Mouse (Mus musculus): ENCODE data around the gene Erc2. TPM values are rescaled to one million over a fixed set of nuclear protein-coding genes. Genes with fewer than 3 reads are reported as not detected.
A peak's percentile ranks its signal among the peaks of the same experiment; 100 is the strongest.

Gene Erc2
- polyA plus RNA-seq, 1 experiment from 2014 or later: 9.2 TPM

DNA sequence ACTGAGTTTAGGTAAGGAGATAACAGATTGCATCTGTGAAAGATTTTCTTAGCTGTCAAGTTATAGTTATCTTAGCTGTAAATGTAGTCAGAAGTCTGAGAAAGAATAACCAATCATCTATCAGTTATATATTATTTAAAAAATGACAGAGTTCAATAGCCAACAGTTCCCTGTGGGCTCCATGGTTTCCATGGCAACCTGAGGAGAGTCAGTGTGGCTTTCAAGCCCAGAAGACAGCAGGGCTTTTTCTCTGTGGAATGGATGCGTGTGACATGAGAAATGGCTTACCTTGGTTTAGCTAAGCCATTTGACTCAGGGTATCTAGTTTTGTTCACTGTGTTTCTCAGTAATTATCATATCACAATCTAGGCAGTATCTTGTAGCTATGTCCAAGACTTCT is 117.2 kb downstream of the Erc2 start:
- no peak overlapping the region for H3K4me2 ChIP-seq (replicated peaks)
- no peaks in the 10 kb centered on the region for H3K36me3 ChIP-seq
- ATAC-seq (ENCODE audit: low FRiP score, low read depth): no peak
- H3K4me1 ChIP-seq: no peaks in the 10 kb centered on the region
- H3K9ac ChIP-seq: no peak overlapping the region
- 77% methylated on average over 1 of the region's 1 CpGs for WGBS
- no peaks in the 10 kb centered on the region for H3K27me3 ChIP-seq
- no peaks in the 10 kb centered on the region for H3K9me3 ChIP-seq
- H3K27ac ChIP-seq: no peak overlapping the region
- H3K4me3 ChIP-seq: no peak overlapping the region

DNA sequence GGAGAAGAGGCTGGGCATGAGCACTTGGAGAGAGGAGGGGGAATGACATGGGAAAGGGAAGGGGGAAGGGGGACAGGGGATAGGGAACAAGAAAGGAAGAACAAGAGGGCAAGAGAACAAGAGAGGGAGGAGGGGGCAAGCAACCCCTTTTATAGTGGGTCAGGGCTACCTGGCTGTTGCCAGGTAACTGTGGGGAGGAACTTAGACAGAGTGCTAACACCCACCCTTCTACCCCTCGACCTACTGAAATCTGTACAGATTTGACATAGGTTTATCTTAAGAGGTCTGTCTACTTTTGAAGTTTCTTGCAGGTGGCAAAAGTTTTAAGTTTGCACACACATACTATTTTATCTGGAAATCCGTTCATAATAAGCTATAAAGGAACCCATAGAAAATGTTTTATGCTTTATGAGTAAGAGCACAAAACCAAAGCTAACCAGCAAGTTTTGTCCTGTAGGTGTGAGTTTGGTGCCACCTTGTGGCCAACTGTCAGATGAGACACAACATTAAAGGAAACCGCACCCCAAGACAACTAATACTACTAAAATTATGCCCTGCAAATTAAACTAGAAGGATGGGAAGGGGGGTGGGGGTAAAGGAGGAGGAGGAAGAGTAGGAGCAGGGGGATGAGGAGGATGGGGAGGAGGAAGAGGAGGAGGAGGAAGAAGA is 119.2 kb downstream of the Erc2 start:
- no peaks in the 10 kb centered on the region for H3K27me3 ChIP-seq
- H3K4me3 ChIP-seq: no peak overlapping the region

GRCm38 (mm10) chr14:27754340-27754739 is 132.1 kb downstream of the Erc2 start:
- H3K4me3 ChIP-seq: no peak overlapping the region
- no peaks in the 10 kb centered on the region for H3K9me3 ChIP-seq
- H3K27me3 ChIP-seq: no peaks in the 10 kb centered on the region
- no peak overlapping the region for H3K27ac ChIP-seq
- H3K9ac ChIP-seq: no peak overlapping the region
- ATAC-seq (ENCODE audit: low FRiP score, low read depth): no peak
- H3K4me2 ChIP-seq (replicated peaks): no peak overlapping the region
- peaks cover 5% of the 10 kb centered on the region; the same call in 1 of the 2 replicates for H3K4me1 ChIP-seq
- no peaks in the 10 kb centered on the region for H3K36me3 ChIP-seq
- 83% methylated on average over 1 of the region's 1 CpGs for WGBS

More for the DNA sequence above, 119.2 kb downstream of the Erc2 start:
- Histone ChIP-seq H3K36me3 (no peaks in the 10 kb centered on the region), H3K4me2 (replicated peaks) (no peak overlapping the region), H3K4me1 (no peaks in the 10 kb centered on the region), H3K9ac (no peak overlapping the region), H3K9me3 (no peaks in the 10 kb centered on the region), H3K27ac (no peak overlapping the region)
- 21% methylated on average over 3 of the region's 3 CpGs for WGBS
- ATAC-seq (ENCODE audit: low FRiP score, low read depth): no peak

DNA sequence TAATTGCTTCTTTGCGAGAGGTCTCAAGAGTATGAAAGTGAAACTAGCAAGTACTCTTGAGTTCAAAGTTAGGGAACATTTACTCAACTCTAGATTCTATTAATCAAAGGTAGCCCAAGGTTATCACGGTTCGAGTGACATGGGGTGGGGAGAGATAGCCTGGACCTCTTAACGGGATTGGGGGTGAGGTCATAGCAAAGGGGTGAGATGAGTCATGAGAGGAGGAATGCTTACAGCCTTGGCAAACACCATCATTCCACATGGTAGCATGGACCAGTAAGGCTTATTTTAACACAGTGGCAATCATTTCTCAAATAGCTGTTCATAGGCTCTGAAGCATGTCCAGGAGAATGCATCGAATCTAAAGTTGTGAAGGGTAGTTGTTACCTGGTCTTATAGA is 134.7 kb downstream of the Erc2 start:
- H3K9me3 ChIP-seq: no peaks in the 10 kb centered on the region
- ATAC-seq (ENCODE audit: low FRiP score, low read depth): no peak
- no peak overlapping the region for H3K27ac ChIP-seq
- 90% methylated on average over 5 of the region's 5 CpGs for WGBS
- no peak overlapping the region for H3K4me2 ChIP-seq (replicated peaks)
- no peaks in the 10 kb centered on the region for H3K36me3 ChIP-seq
- no peak overlapping the region for H3K9ac ChIP-seq
- no peaks in the 10 kb centered on the region for H3K27me3 ChIP-seq
- peaks cover 12% of the 10 kb centered on the region for H3K4me1 ChIP-seq
- no peak overlapping the region for H3K4me3 ChIP-seq

DNA sequence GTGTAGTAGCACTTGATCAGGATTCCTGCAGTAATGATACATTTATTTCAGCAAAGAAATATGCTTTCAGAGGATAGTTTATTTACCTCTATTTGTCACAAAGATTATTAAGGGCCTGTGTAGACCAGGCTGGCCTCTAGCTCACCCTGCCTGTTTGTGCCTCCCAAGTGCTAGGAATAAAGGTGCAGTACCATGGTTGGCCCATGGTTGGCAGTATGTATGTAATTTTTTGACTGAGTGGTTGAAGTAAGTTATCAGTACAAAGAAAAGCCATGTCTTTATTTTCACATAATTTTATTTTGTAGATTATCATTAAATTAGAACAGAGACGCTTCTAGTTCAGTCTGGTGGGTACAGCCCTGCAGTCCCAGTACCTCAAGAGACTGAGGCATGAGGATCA is 136.0 kb downstream of the Erc2 start:
- H3K9me3 ChIP-seq: no peaks in the 10 kb centered on the region
- 56% methylated on average over 1 of the region's 1 CpGs for WGBS
- peaks cover 12% of the 10 kb centered on the region for H3K4me1 ChIP-seq
- H3K9ac ChIP-seq: no peak overlapping the region
- H3K27me3 ChIP-seq: no peaks in the 10 kb centered on the region
- no peak overlapping the region for H3K4me2 ChIP-seq (replicated peaks)
- no peak for ATAC-seq (ENCODE audit: low FRiP score, low read depth)
- no peak overlapping the region for H3K4me3 ChIP-seq
- no peak overlapping the region for H3K27ac ChIP-seq
- no peaks in the 10 kb centered on the region for H3K36me3 ChIP-seq

DNA sequence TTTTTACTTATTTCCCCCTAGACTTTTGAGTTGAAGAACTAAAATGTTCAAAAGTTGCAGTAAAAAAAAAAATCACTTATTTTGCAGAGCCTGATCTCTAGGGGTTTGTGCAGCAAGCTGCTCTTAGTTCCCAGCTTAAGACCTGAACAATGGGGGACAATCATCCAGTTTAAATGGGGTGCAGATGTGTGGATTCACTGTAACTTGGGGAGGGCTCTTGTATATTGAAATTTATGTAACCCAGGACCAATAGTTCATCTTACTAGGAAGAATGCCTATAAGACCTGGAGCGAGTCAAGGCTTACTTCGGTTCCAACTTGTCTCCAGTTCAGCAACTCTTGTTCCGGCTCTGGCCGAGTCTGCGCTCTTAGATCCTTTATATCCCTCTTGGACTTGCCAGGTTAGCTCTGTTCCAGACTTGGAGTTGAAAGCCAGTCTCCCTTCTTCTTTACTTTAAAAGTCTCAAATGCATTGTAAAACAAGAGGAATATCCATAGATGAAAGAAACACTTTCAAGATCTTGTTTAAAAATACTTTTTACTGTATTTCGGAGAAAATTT is 136.9 kb downstream of the Erc2 start:
- WGBS: 63% methylated on average over 6 of the region's 6 CpGs
- Histone ChIP-seq H3K4me2 (replicated peaks) (no peak overlapping the region), H3K9me3 (no peaks in the 10 kb centered on the region), H3K27me3 (no peaks in the 10 kb centered on the region), H3K9ac (no peak overlapping the region), H3K27ac (no peak overlapping the region), H3K4me3 (no peak overlapping the region), H3K4me1 (peaks cover 12% of the 10 kb centered on the region), H3K36me3 (no peaks in the 10 kb centered on the region)
- peak; percentile 81 for ATAC-seq (ENCODE audit: low FRiP score, low read depth)

GRCm38 (mm10) chr14:27759982-27760381 is 137.8 kb downstream of the Erc2 start:
- ATAC-seq (ENCODE audit: low FRiP score, low read depth): no peak
- WGBS: 52% methylated on average over 9 of the region's 9 CpGs
- Histone ChIP-seq H3K9me3 (no peaks in the 10 kb centered on the region), H3K27me3 (no peaks in the 10 kb centered on the region), H3K4me1 (peaks cover 12% of the 10 kb centered on the region), H3K4me3 (no peak overlapping the region), H3K4me2 (replicated peaks) (no peak overlapping the region), H3K9ac (no peak overlapping the region), H3K27ac (no peak overlapping the region), H3K36me3 (no peaks in the 10 kb centered on the region)

DNA sequence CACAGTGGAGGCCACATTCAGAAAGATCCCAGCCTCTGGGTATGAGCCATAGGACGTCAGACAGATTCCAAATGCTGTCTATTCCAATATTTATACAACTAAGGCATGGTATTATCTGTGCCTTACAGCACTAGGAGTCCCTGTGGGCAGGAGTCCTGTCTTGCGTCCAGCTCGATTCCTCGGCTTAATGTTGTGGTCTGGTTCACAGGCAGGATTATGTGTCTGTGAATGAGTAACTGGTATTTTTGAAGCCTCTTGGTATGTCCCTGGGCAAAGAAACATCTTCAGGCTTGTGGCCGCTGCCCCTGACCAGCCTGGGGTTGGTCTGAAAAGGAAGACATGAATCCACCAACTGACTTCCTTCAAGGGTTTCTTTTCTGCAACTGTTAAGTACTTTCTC is 153.1 kb downstream of the Erc2 start:
- peaks cover 19% of the 10 kb centered on the region for H3K4me1 ChIP-seq
- no peak overlapping the region for H3K4me2 ChIP-seq (replicated peaks)
- H3K27ac ChIP-seq: no peak overlapping the region
- H3K9ac ChIP-seq: no peak overlapping the region
- H3K36me3 ChIP-seq: no peaks in the 10 kb centered on the region
- 80% methylated on average over 5 of the region's 5 CpGs for WGBS
- ATAC-seq (ENCODE audit: low FRiP score, low read depth): no peak
- no peak overlapping the region for H3K4me3 ChIP-seq
- H3K27me3 ChIP-seq: no peaks in the 10 kb centered on the region
- H3K9me3 ChIP-seq: no peaks in the 10 kb centered on the region

DNA sequence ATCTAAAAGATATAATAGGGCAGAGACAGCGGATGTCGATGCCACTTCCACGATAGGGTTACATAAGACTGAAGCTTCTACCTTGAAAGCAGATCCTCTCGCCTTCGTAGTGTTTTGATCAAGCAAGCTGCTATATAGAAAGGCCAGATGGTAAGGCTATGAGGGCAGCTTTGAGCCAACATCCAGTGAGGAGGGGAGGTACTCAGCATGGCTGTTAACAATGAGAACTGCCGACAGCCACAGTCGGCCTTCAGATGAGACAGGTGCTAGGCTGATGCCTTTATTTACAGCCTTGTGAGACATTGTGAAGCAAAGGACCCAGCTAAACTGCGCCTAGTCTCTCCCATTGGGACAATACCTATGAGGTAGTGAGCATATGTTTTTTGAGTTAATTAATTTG is 156.3 kb downstream of the Erc2 start:
- H3K27ac ChIP-seq: no peak overlapping the region
- no peak overlapping the region for H3K9ac ChIP-seq
- 70% methylated on average over 8 of the region's 8 CpGs for whole genome bisulfite sequencing
- H3K4me3 ChIP-seq: no peak overlapping the region
- H3K36me3 ChIP-seq: no peaks in the 10 kb centered on the region
- H3K4me1 ChIP-seq: peaks cover 23% of the 10 kb centered on the region
- no peak overlapping the region for H3K4me2 ChIP-seq (replicated peaks)
- H3K27me3 ChIP-seq: no peaks in the 10 kb centered on the region
- no peak for ATAC-seq (ENCODE audit: low FRiP score, low read depth)
- no peaks in the 10 kb centered on the region for H3K9me3 ChIP-seq

- 56% methylated on average over 2 of the region's 2 CpGs for WGBS
- ATAC-seq (ENCODE audit: low FRiP score, low read depth): no peak
- no peak overlapping the region; the same call in 1 of the 2 replicates for H3K27ac ChIP-seq
- no peaks in the 10 kb centered on the region for H3K36me3 ChIP-seq
- no peaks in the 10 kb centered on the region for H3K27me3 ChIP-seq
- H3K9me3 ChIP-seq: no peaks in the 10 kb centered on the region
- peaks cover 23% of the 10 kb centered on the region for H3K4me1 ChIP-seq
- H3K9ac ChIP-seq: no peak overlapping the region
- no peak overlapping the region for H3K4me3 ChIP-seq
- H3K4me2 ChIP-seq (replicated peaks): no peak overlapping the region
Observed at GRCm38 (mm10) chr14:27778982-27779701, 156.9 kb downstream of the Erc2 start.

DNA sequence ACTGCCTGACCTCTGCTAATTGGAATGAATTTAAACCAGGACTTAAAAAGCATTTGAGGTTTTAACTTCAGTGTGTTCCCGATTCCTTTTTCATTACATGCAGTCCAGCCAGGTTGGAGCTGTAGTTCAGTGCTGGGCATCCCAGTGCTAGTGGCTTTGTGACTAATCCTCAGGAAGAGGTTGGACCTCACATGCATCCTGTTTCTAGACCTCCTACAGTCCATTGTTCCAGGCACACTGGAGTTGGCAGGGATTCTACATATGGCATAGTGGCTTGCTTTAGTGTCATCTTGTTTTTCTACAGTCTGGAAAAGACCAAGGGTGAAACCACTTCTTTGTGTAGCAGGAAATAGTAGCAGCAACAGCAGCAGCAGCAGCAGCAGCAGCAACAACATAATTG is 159.0 kb downstream of the Erc2 start:
- 37% methylated on average over 1 of the region's 1 CpGs for WGBS
- no peak overlapping the region for H3K27ac ChIP-seq
- no peaks in the 10 kb centered on the region for H3K36me3 ChIP-seq
- ATAC-seq (ENCODE audit: low FRiP score, low read depth): no peak
- no peak overlapping the region for H3K9ac ChIP-seq
- H3K9me3 ChIP-seq: no peaks in the 10 kb centered on the region
- H3K27me3 ChIP-seq: no peaks in the 10 kb centered on the region
- H3K4me1 ChIP-seq: peaks cover 25% of the 10 kb centered on the region
- H3K4me2 ChIP-seq (replicated peaks): no peak overlapping the region
- no peak overlapping the region for H3K4me3 ChIP-seq

DNA sequence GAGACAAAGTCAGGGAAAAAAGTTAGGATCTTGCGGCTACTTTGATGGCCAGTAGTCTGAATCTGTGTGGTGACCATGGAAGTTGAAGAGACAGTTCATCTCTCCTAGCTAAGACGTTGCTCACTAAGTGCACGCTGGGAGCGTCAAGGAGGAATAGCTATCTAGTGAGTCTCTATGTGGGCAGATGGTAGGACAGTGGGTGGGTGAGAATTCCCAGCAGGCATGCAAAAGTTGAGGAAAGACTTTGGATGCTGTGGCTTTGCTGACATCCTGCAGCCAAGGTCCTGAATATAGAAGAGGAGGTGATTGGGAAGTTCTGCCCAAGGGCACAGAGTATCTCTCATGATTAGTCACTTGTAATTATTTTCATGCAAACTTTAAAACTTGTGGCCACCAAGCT is 162.6 kb downstream of the Erc2 start:
- no peak overlapping the region for H3K4me2 ChIP-seq (replicated peaks)
- H3K27ac ChIP-seq: no peak overlapping the region
- H3K9me3 ChIP-seq: no peaks in the 10 kb centered on the region
- peaks cover 33% of the 10 kb centered on the region for H3K4me1 ChIP-seq
- no peak overlapping the region for H3K4me3 ChIP-seq
- no peak for ATAC-seq (ENCODE audit: low FRiP score, low read depth)
- 93% methylated on average over 4 of the region's 4 CpGs for WGBS
- H3K36me3 ChIP-seq: no peaks in the 10 kb centered on the region
- no peaks in the 10 kb centered on the region for H3K27me3 ChIP-seq
- no peak overlapping the region for H3K9ac ChIP-seq

Measured in limb, embryonic 13.5 days (tissue).